Mouse (Mus musculus) CD4-positive helper T cell, adult 2 months (primary cell): ENCODE results near the gene Egfl8.

Source experiments
- DNase-seq: peaks from one replicate; pipeline ENCODE4 v3.0.0-alpha.2; 2012; ENCODE audit warnings: low read depth, missing footprints, low spot score

Gene Egfl8

GRCm38 (mm10) chr17:34627943-34628643 is 12.3 kb upstream of the Egfl8 start, which contains the start of gene Ppt2:
Gene Ppt2, minus strand, starts transcription at chr17:34628510.
- DNase-seq = peak; percentile 54

GRCm38 (mm10) chr17:34627093-34627942 is 11.5 kb upstream of the Egfl8 start:
- DNase-seq = peak; percentile 86

GRCm38 (mm10) chr17:34626773-34627092 is 11.0 kb upstream of the Egfl8 start:
- DNase-seq = peak; percentile 56

- no peak for DNase-seq
Observed at GRCm38 (mm10) chr17:34626062-34626772, 10.4 kb upstream of the Egfl8 start.

GRCm38 (mm10) chr17:34624981-34625380 is 9.2 kb upstream of the Egfl8 start:
- DNase-seq = no peak

GRCm38 (mm10) chr17:34623161-34623560 is 7.4 kb upstream of the Egfl8 start:
- DNase-seq = no peak

GRCm38 (mm10) chr17:34621006-34621405 is 5.2 kb upstream of the Egfl8 start:
- no peak for DNase-seq

GRCm38 (mm10) chr17:34618999-34619398 is 3.2 kb upstream of the Egfl8 start:
- peak; percentile 80 for DNase-seq

GRCm38 (mm10) chr17:34613830-34614229 is 1.9 kb downstream of the Egfl8 start:
- DNase-seq = no peak

GRCm38 (mm10) chr17:34613054-34613645 is 2.6 kb downstream of the Egfl8 start:
- DNase-seq = no peak

GRCm38 (mm10) chr17:34611050-34611449 is 4.7 kb downstream of the Egfl8 start:
- no peak for DNase-seq

- no peak for DNase-seq
Observed at GRCm38 (mm10) chr17:34607997-34608396, 7.8 kb downstream of the Egfl8 start.

GRCm38 (mm10) chr17:34606186-34607039 is 9.4 kb downstream of the Egfl8 start:
- peak; percentile 53 for DNase-seq

GRCm38 (mm10) chr17:34605609-34606008 is 10.2 kb downstream of the Egfl8 start:
- peak; percentile 95 for DNase-seq

GRCm38 (mm10) chr17:34604511-34605237 is 11.1 kb downstream of the Egfl8 start:
- peak; percentile 41 for DNase-seq

GRCm38 (mm10) chr17:34604061-34604508 is 11.7 kb downstream of the Egfl8 start, which contains the start of gene Agpat1:
Gene Agpat1, plus strand, starts transcription at chr17:34604262.
- DNase-seq = peak; percentile 100

- peak; percentile 100 for DNase-seq
Observed at GRCm38 (mm10) chr17:34603375-34604060, 12.3 kb downstream of the Egfl8 start, which contains the start of gene Rnf5. Gene Rnf5, minus strand, starts transcription at chr17:34603690.

- DNase-seq = no peak
Observed at GRCm38 (mm10) chr17:34601796-34602195, 14.0 kb downstream of the Egfl8 start.

- DNase-seq = no peak
Observed at GRCm38 (mm10) chr17:34599891-34600290, 15.9 kb downstream of the Egfl8 start.
